Mouse (Mus musculus) testis, adult 2 months (tissue): ENCODE results near the gene Tnnt3.

Source experiments
- CTCF ChIP-seq: fragments of 200-500 bp; IDR thresholded peaks from 2 replicates; pipeline ENCODE4 v1.5.1; 2012; ENCODE audit warnings: low read depth, mild to moderate bottlenecking, inconsistent platforms, low read length, moderate library complexity; ENCODE audit not compliant: control insufficient read depth, insufficient read depth, insufficient replicate concordance
- POLR2A ChIP-seq: fragments of 200-500 bp; IDR thresholded peaks from 2 replicates; pipeline ENCODE4 v1.6.1; 2012; ENCODE audit warnings: low read depth, mild to moderate bottlenecking, inconsistent platforms, low read length, moderate library complexity; ENCODE audit not compliant: control insufficient read depth

GRCm38 (mm10) chr7:142516221-142516978 is 17.8 kb downstream of the Tnnt3 start:
- no peak for TF ChIP-seq CTCF
- no peak for TF ChIP-seq POLR2A
